ENCODE assay signal across 8 mouse cellular contexts in the genomic region with DNA sequence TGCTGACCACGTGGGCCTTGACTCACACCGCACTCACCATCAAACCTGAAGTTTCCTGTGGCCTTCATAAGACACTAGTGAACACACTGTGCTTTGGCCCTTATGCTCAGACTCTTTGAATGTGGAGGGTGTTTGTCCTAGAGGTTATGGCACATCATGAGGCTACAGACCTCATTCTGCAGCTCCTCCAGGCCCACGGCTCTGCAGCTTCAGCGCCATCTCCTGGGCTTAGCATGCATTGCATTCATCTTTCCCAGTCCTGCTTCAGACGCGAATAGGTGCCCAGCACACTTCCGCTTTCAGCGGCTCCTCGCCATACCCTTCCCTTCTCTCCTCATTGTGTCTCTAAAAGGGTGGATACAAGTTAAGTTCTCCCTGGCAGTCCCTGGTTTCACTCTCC. TPM values are rescaled to one million over a fixed set of nuclear protein-coding genes. Genes with fewer than 3 reads are reported as not detected.
DNase-seq lines count a peak whose midpoint lies in the region; ATAC-seq and TF ChIP-seq lines count a peak whose summit lies in the region.

No protein-coding gene starts in this region.

- peaks cover 21% of the 10 kb centered on the region for H3K27me3 ChIP-seq in embryonic facial prominence, embryonic 13.5 days
- peaks cover 4% of the 10 kb centered on the region; the same call in 1 of the 2 replicates for H3K27me3 ChIP-seq in heart, embryonic 14.5 days (ENCODE audit: control insufficient read depth, insufficient read depth, low read length)
- 0 out of 2 replicates have a peak, but pooled peaks cover 3% of the 10 kb centered on the region for H3K27me3 ChIP-seq in liver, embryonic 12.5 days (replicated peaks)
- H3K27me3 ChIP-seq in thymus, adult 2 months (ENCODE audit: control insufficient read depth, insufficient read depth, low read length), result no peaks in the 10 kb centered on the region

- WGBS in embryonic facial prominence, embryonic 13.5 days, result 28% methylated on average over 9 of the region's 9 CpGs
- WGBS in heart, embryonic 14.5 days, result 24% methylated on average over 9 of the region's 9 CpGs
- 18% methylated on average over 9 of the region's 9 CpGs for WGBS in liver, embryonic 12.5 days (ENCODE audit: insufficient replicate concordance)
- WGBS in olfactory bulb, adult 2 months, result 31% methylated on average over 9 of the region's 9 CpGs
- 26% methylated on average over 9 of the region's 9 CpGs for WGBS in thymus, adult 2 months

- H3K9me3 ChIP-seq in embryonic facial prominence, embryonic 13.5 days, result no peaks in the 10 kb centered on the region
- H3K9me3 ChIP-seq in heart, embryonic 14.5 days (ENCODE audit: control insufficient read depth, low read length), result no peaks in the 10 kb centered on the region
- H3K9me3 ChIP-seq in liver, embryonic 12.5 days (replicated peaks), result no peaks in the 10 kb centered on the region

- H3K4me2 ChIP-seq in embryonic facial prominence, embryonic 13.5 days, result peak overlapping the region; percentile 34; the same call in 1 of the 2 replicates
- H3K4me2 ChIP-seq in heart, embryonic 14.5 days (ENCODE audit: low read length), result peak overlapping the region; percentile 60
- 0 out of 2 replicates have a peak overlapping the region, but pooled peaks have one; percentile 23 for H3K4me2 ChIP-seq in liver, embryonic 12.5 days

- H3K36me3 ChIP-seq in embryonic facial prominence, embryonic 13.5 days, result no peaks in the 10 kb centered on the region; the same call in 1 of the 2 replicates
- no peaks in the 10 kb centered on the region for H3K36me3 ChIP-seq in heart, embryonic 14.5 days (ENCODE audit: control insufficient read depth, insufficient read depth, low read length)
- no peaks in the 10 kb centered on the region for H3K36me3 ChIP-seq in liver, embryonic 12.5 days
- no peaks in the 10 kb centered on the region for H3K36me3 ChIP-seq in thymus, adult 2 months (ENCODE audit: control insufficient read depth, insufficient read depth, low read length)

- DNase-seq in 416B (ENCODE audit: low read depth), result peak; percentile 36
- peak; percentile 85 for DNase-seq in adrenal gland, postnatal 10 days
- DNase-seq in kidney, postnatal 25 days, result peak; percentile 56 to 68
- no peak for DNase-seq in thymus, adult 2 months

- no peak overlapping the region for H3K9ac ChIP-seq in embryonic facial prominence, embryonic 13.5 days
- H3K9ac ChIP-seq in heart, embryonic 14.5 days (ENCODE audit: low read length), result no peak overlapping the region
- H3K9ac ChIP-seq in liver, embryonic 12.5 days, result no peak overlapping the region

- no peak overlapping the region for H3K27ac ChIP-seq in embryonic facial prominence, embryonic 13.5 days
- H3K27ac ChIP-seq in heart, embryonic 14.5 days (replicated peaks in 1 of 2; ENCODE audit: control insufficient read depth in 1 of 2, insufficient read depth in 1 of 2, low read depth in 2 of 2, low read length in 2 of 2), result no peak overlapping the region
- no peak overlapping the region for H3K27ac ChIP-seq in liver, embryonic 12.5 days
- no peak overlapping the region for H3K27ac ChIP-seq in olfactory bulb, adult 2 months (ENCODE audit: insufficient read depth, low read depth, low read length)
- no peak overlapping the region for H3K27ac ChIP-seq in thymus, adult 2 months (ENCODE audit: control insufficient read depth, insufficient read depth, low read length)

- H3K4me3 ChIP-seq in embryonic facial prominence, embryonic 13.5 days, result no peak overlapping the region
- H3K4me3 ChIP-seq in heart, embryonic 14.5 days (ENCODE audit: control insufficient read depth in 1 of 2, insufficient read depth in 1 of 2, low read depth in 1 of 2, low read length in 2 of 2), result peak overlapping the region; percentile 15 to 24; a peak in 1 of 4 replicates
- no peak overlapping the region for H3K4me3 ChIP-seq in liver, embryonic 12.5 days
- peak overlapping the region; percentile 4; the same call in 1 of the 2 replicates for H3K4me3 ChIP-seq in olfactory bulb, adult 2 months (ENCODE audit: insufficient read depth, low read depth, low read length)
- H3K4me3 ChIP-seq in thymus, adult 2 months (ENCODE audit: control insufficient read depth, insufficient read depth, low read length), result no peak overlapping the region

- TF ChIP-seq POLR2A in olfactory bulb, adult 2 months (IDR thresholded peaks at IDR 0.05; ENCODE audit: insufficient read depth, low read depth, low read length), result no peak
- no peak for TF ChIP-seq POLR2A in thymus, adult 2 months (IDR thresholded peaks at IDR 0.05; ENCODE audit: control insufficient read depth, extremely low read depth, insufficient read depth, low read length, poor library complexity)

- peaks cover 3% of the 10 kb centered on the region; the same call in 1 of the 2 replicates for H3K4me1 ChIP-seq in embryonic facial prominence, embryonic 13.5 days
- peaks cover 6 to 10% of the 10 kb centered on the region in 2 experiments; a peak in 2 of 4 replicates for H3K4me1 ChIP-seq in heart, embryonic 14.5 days (ENCODE audit: control insufficient read depth in 2 of 2, insufficient read depth in 2 of 2, low read length in 2 of 2)
- no peaks in the 10 kb centered on the region for H3K4me1 ChIP-seq in liver, embryonic 12.5 days
- peaks cover 9% of the 10 kb centered on the region for H3K4me1 ChIP-seq in olfactory bulb, adult 2 months (ENCODE audit: control insufficient read depth, insufficient read depth, low read length)
- no peaks in the 10 kb centered on the region for H3K4me1 ChIP-seq in thymus, adult 2 months (replicated peaks; ENCODE audit: control insufficient read depth, insufficient read depth, low read length)

- peak; percentile 85 for TF ChIP-seq CTCF in olfactory bulb, adult 2 months (IDR thresholded peaks at IDR 0.05; ENCODE audit: insufficient read depth, low read depth, low read length)
- TF ChIP-seq CTCF in thymus, adult 2 months (IDR thresholded peaks at IDR 0.05; ENCODE audit: borderline replicate concordance, control insufficient read depth, extremely low read depth, insufficient read depth, low read length, poor library complexity), result no peak

- no peak for ATAC-seq in embryonic facial prominence, embryonic 13.5 days (ENCODE audit: insufficient number of reproducible peaks, insufficient read depth, low FRiP score, low TSS enrichment, low read depth)
- no peak for ATAC-seq in heart, embryonic 14.5 days (ENCODE audit: insufficient number of reproducible peaks, insufficient read depth, low FRiP score, low read depth)
- no peak for ATAC-seq in liver, embryonic 12.5 days

RNA-seq across cellular contexts. Expression of a gene that starts 1.7 kb away (rescaled TPM):
- 1 to 10 TPM; 1.9 to 4.8 TPM for total RNA-seq in adrenal gland, postnatal 10 days (2021)
- 0.08 TPM in 2 replicates for polyA plus RNA-seq in embryonic facial prominence, embryonic 13.5 days (2015; fragmentation: Nextera tagmentation; extraction: Ambion mirVana)
- polyA plus RNA-seq in heart, embryonic 14.5 days (2014; fragmentation: Nextera tagmentation; extraction: Ambion mirVana), result 0.22 TPM in 1 of 2 replicates, not detected in the other
- 14.4 and 15.0 TPM in 2 replicates for polyA plus RNA-seq in liver, embryonic 12.5 days (2016; fragmentation: Nextera tagmentation; extraction: Ambion mirVana)
- polyA plus RNA-seq in olfactory bulb, adult 2 months (2012; ENCODE audit: insufficient read depth, insufficient read length, low replicate concordance, missing spikeins), result not detected in 2 replicates
- not detected in 2 replicates for polyA plus RNA-seq in thymus, adult 2 months (2012; rRNA removed)

RNA-seq across cellular contexts. Expression of a gene that starts 14.7 kb away (rescaled TPM):
- under 1 TPM in 1 of 2 experiments, not detected in 1; 0.06 TPM for total RNA-seq in adrenal gland, postnatal 10 days (2021)
- not detected in 2 replicates for polyA plus RNA-seq in embryonic facial prominence, embryonic 13.5 days (2015; fragmentation: Nextera tagmentation; extraction: Ambion mirVana)
- polyA plus RNA-seq in heart, embryonic 14.5 days (2014; fragmentation: Nextera tagmentation; extraction: Ambion mirVana), result not detected in 2 replicates
- polyA plus RNA-seq in liver, embryonic 12.5 days (2016; fragmentation: Nextera tagmentation; extraction: Ambion mirVana), result 0.10 and 0.12 TPM in 2 replicates
- not detected in 2 replicates for polyA plus RNA-seq in olfactory bulb, adult 2 months (2012; ENCODE audit: insufficient read depth, insufficient read length, low replicate concordance, missing spikeins)
- not detected in 2 replicates for polyA plus RNA-seq in thymus, adult 2 months (2012; rRNA removed)

RNA-seq across cellular contexts. Expression of a gene that starts 15.7 kb away (rescaled TPM):
- 10 to 100 TPM in 1 of 2 experiments, 1 to 10 TPM in 1; 8.9 to 10.1 TPM for total RNA-seq in adrenal gland, postnatal 10 days (2021)
- 21.2 and 22.1 TPM in 2 replicates for polyA plus RNA-seq in embryonic facial prominence, embryonic 13.5 days (2015; fragmentation: Nextera tagmentation; extraction: Ambion mirVana)
- 0.93 and 2.7 TPM in 2 replicates for polyA plus RNA-seq in heart, embryonic 14.5 days (2014; fragmentation: Nextera tagmentation; extraction: Ambion mirVana)
- polyA plus RNA-seq in liver, embryonic 12.5 days (2016; fragmentation: Nextera tagmentation; extraction: Ambion mirVana), result 11.4 and 15.6 TPM in 2 replicates
- polyA plus RNA-seq in olfactory bulb, adult 2 months (2012; ENCODE audit: insufficient read depth, insufficient read length, low replicate concordance, missing spikeins), result not detected in 2 replicates
- polyA plus RNA-seq in thymus, adult 2 months (2012; rRNA removed), result 2.3 and 2.4 TPM in 2 replicates

RNA-seq across cellular contexts. Expression of a gene that starts 39.4 kb away (rescaled TPM):
- total RNA-seq in adrenal gland, postnatal 10 days (2021), result under 1 TPM in 1 of 2 experiments, not detected in 1; 0.12 TPM
- polyA plus RNA-seq in embryonic facial prominence, embryonic 13.5 days (2015; fragmentation: Nextera tagmentation; extraction: Ambion mirVana), result 0.32 and 0.77 TPM in 2 replicates
- polyA plus RNA-seq in heart, embryonic 14.5 days (2014; fragmentation: Nextera tagmentation; extraction: Ambion mirVana), result not detected in 2 replicates
- polyA plus RNA-seq in liver, embryonic 12.5 days (2016; fragmentation: Nextera tagmentation; extraction: Ambion mirVana), result 0.05 TPM in 1 of 2 replicates, not detected in the other
- not detected in 2 replicates for polyA plus RNA-seq in olfactory bulb, adult 2 months (2012; ENCODE audit: insufficient read depth, insufficient read length, low replicate concordance, missing spikeins)
- not detected in 2 replicates for polyA plus RNA-seq in thymus, adult 2 months (2012; rRNA removed)

Comparison
In these comparisons a context has a peak if more than half of its experiments do, and no peak if none do; other contexts are left out.
1. H3K4me3 ChIP-seq: peak in heart, embryonic 14.5 days (2 of 2) and olfactory bulb, adult 2 months (single experiment); none in embryonic facial prominence, embryonic 13.5 days (single experiment), liver, embryonic 12.5 days (single experiment) and thymus, adult 2 months (single experiment).
2. RNA of a gene that starts 1.7 kb away (polyA plus RNA-seq): 14.4 to 15.0 TPM in liver, embryonic 12.5 days; 0.08 TPM in embryonic facial prominence, embryonic 13.5 days, 0.22 TPM in heart, embryonic 14.5 days, not detected in thymus, adult 2 months and not detected in olfactory bulb, adult 2 months; every median in the first group is over 10 times any median in the second.
3. Peak in every context shown above with its lines, with median percentiles within 50 percentile points of each other: H3K4me2 ChIP-seq.